Mouse (Mus musculus) G1E (cell line): Measurements from ENCODE around the gene Tifa. TPM values are rescaled to one million over a fixed set of nuclear protein-coding genes. Genes with fewer than 3 reads are reported as not detected.

Experiments used
- ATAC-seq: 2 replicates; pipeline ENCODE4 v1.8.0; 2016; ENCODE audit warnings: mild to moderate bottlenecking; ENCODE audit not compliant: insufficient number of reproducible peaks, poor library complexity, low FRiP score, severe bottlenecking; ENCODE audit errors: extremely low read depth
- DNase-seq: peaks from one replicate; pipeline ENCODE4 v3.0.0; 2012; ENCODE audit warnings: low spot score
- H3K27me3 ChIP-seq: 2 replicates; pipeline ENCODE4 v1.6.1; 2012; ENCODE audit warnings: mild to moderate bottlenecking, low read length, inconsistent platforms; ENCODE audit not compliant: insufficient read depth
- H3K36me3 ChIP-seq: replicated peaks from 2 replicates; pipeline ENCODE3; 2012; ENCODE audit warnings: mild to moderate bottlenecking, inconsistent platforms
- H3K4me1 ChIP-seq: 2 replicates; pipeline ENCODE4 v1.6.1; 2012; ENCODE audit warnings: low read depth, low read length, inconsistent platforms, mixed read lengths; ENCODE audit not compliant: insufficient read depth
- H3K4me3 ChIP-seq: 2 replicates; pipeline ENCODE4 v1.5.1; 2012; ENCODE audit warnings: low read depth, mild to moderate bottlenecking, inconsistent platforms, low read length, moderate library complexity, mixed read lengths
- H3K9me3 ChIP-seq: replicated peaks from 2 replicates; pipeline ENCODE4 v1.6.1; 2012; ENCODE audit warnings: inconsistent platforms
- CTCF ChIP-seq: IDR thresholded peaks from 2 replicates; pipeline ENCODE4 v1.5.1; 2012; ENCODE audit warnings: low read depth, low read length, inconsistent platforms, mixed read lengths
- GATA1 ChIP-seq: IDR thresholded peaks from 2 replicates; pipeline ENCODE4 v1.6.1; 2012; ENCODE audit warnings: borderline replicate concordance, low read length, inconsistent platforms, mixed read lengths
- GATA2 ChIP-seq: IDR thresholded peaks from 2 replicates; pipeline ENCODE4 v1.6.1; 2012; ENCODE audit warnings: low read depth, low read length, inconsistent platforms, borderline replicate concordance
- POLR2AphosphoS5 ChIP-seq: IDR thresholded peaks from 2 replicates; pipeline ENCODE4 v1.6.1; 2012; ENCODE audit warnings: low read depth, low read length, inconsistent platforms; ENCODE audit not compliant: insufficient replicate concordance
- TAL1 ChIP-seq: conservative IDR thresholded peaks from 2 replicates; pipeline ENCODE4 v1.6.1; 2012; ENCODE audit warnings: low read depth, low read length, inconsistent platforms, mixed read lengths
- polyA plus RNA-seq: library from polyadenylated mRNA; stranded (reverse); fragments of >175 nt; gene quantifications from 2 replicates; pipeline ENCODE4 v1.2.3, GENCODE M21; 2012
- total RNA-seq, 2 experiments: library from RNA; stranded (forward) in 1 of 2; stranded (reverse) in 1 of 2; fragments of 200-1000 nt in 1 of 2; fragments of >200 nt in 1 of 2; fragmentation: Nextera tagmentation in 1 of 2; gene quantifications; 2 replicates each; pipeline ENCODE4 v1.2.3; 2014 to 2017

Tifa gene
- total and polyA plus RNA-seq, 3 experiments, result 7.4 to 20.1 (median 11.5) TPM

GRCm38 (mm10) chr3:127749266-127749665, 40.3 kb upstream of the Tifa start:
- H3K9me3 ChIP-seq, result no peaks in the 10 kb centered on the region
- no peaks in the 10 kb centered on the region for H3K4me1 ChIP-seq
- no peak for DNase-seq
- no peak for TF ChIP-seq POLR2AphosphoS5
- no peak for TF ChIP-seq TAL1
- no peak for TF ChIP-seq CTCF
- TF ChIP-seq GATA2, result no peak
- TF ChIP-seq GATA1, result no peak
- no peak overlapping the region for H3K4me3 ChIP-seq
- ATAC-seq, result no peak
- H3K27me3 ChIP-seq, result peaks cover 12% of the 10 kb centered on the region
- H3K36me3 ChIP-seq, result no peaks in the 10 kb centered on the region

GRCm38 (mm10) chr3:127749981-127750562, 39.5 kb upstream of the Tifa start:
- TF ChIP-seq TAL1, result no peak
- TF ChIP-seq GATA2, result no peak
- no peak for TF ChIP-seq CTCF
- TF ChIP-seq GATA1, result no peak
- TF ChIP-seq POLR2AphosphoS5, result no peak

GRCm38 (mm10) chr3:127756458-127756857, 33.1 kb upstream of the Tifa start:
- no peak for TF ChIP-seq TAL1
- TF ChIP-seq GATA1, result no peak
- no peak for TF ChIP-seq POLR2AphosphoS5
- no peak for TF ChIP-seq GATA2
- TF ChIP-seq CTCF, result no peak
- Histone ChIP-seq H3K9me3 (no peaks in the 10 kb centered on the region), H3K4me3 (no peak overlapping the region), H3K4me1 (no peaks in the 10 kb centered on the region), H3K27me3 (peaks cover 22% of the 10 kb centered on the region), H3K36me3 (no peaks in the 10 kb centered on the region)
- DNase-seq (no peak), ATAC-seq (no peak)

More at GRCm38 (mm10) chr3:127749981-127750562, 39.5 kb upstream of the Tifa start:
- Histone ChIP-seq H3K36me3 (no peaks in the 10 kb centered on the region), H3K9me3 (no peaks in the 10 kb centered on the region), H3K27me3 (peaks cover 16% of the 10 kb centered on the region), H3K4me1 (no peaks in the 10 kb centered on the region), H3K4me3 (no peak overlapping the region)
- ATAC-seq (no peak), DNase-seq (no peak)

- peaks cover 17% of the 10 kb centered on the region for H3K27me3 ChIP-seq
- no peak for DNase-seq
- ATAC-seq, result no peak
- no peak for TF ChIP-seq GATA2
- H3K4me3 ChIP-seq, result no peak overlapping the region
- no peaks in the 10 kb centered on the region for H3K9me3 ChIP-seq
- no peaks in the 10 kb centered on the region for H3K4me1 ChIP-seq
- H3K36me3 ChIP-seq, result no peaks in the 10 kb centered on the region
These were observed 31.7 kb upstream of the Tifa start for GRCm38 (mm10) chr3:127757886-127758301.

GRCm38 (mm10) chr3:127758806-127759205, 30.8 kb upstream of the Tifa start:
- no peak overlapping the region for H3K4me3 ChIP-seq
- DNase-seq, result no peak
- no peak for TF ChIP-seq GATA2
- TF ChIP-seq GATA1, result no peak
- TF ChIP-seq CTCF, result no peak
- no peak for TF ChIP-seq POLR2AphosphoS5
- TF ChIP-seq TAL1, result no peak
- H3K4me1 ChIP-seq, result no peaks in the 10 kb centered on the region
- no peaks in the 10 kb centered on the region for H3K36me3 ChIP-seq
- H3K9me3 ChIP-seq, result no peaks in the 10 kb centered on the region
- ATAC-seq, result no peak
- H3K27me3 ChIP-seq, result peaks cover 13% of the 10 kb centered on the region

- no peaks in the 10 kb centered on the region for H3K4me1 ChIP-seq
- H3K27me3 ChIP-seq, result peaks cover 13% of the 10 kb centered on the region
- TF ChIP-seq POLR2AphosphoS5, result no peak
- TF ChIP-seq GATA2, result no peak
- TF ChIP-seq CTCF, result no peak
- TF ChIP-seq TAL1, result no peak
- no peak for TF ChIP-seq GATA1
- ATAC-seq (no peak), DNase-seq (no peak)
- no peaks in the 10 kb centered on the region for H3K36me3 ChIP-seq
- H3K9me3 ChIP-seq, result no peaks in the 10 kb centered on the region
- no peak overlapping the region for H3K4me3 ChIP-seq
These were observed 30.4 kb upstream of the Tifa start for GRCm38 (mm10) chr3:127759212-127759611.
